Mouse (Mus musculus) stomach, embryonic 16.5 days (tissue): ENCODE data around the gene Agap1. TPM values are rescaled to one million over a fixed set of nuclear protein-coding genes. Genes with fewer than 3 reads are reported as not detected.

Experiments used
- ATAC-seq: fragments of 200-750 bp; cut with Nextera tagmentation; 2 replicates; pipeline ENCODE4 v1.8.0; 2017; ENCODE audit warnings: moderate number of reproducible peaks, moderate TSS enrichment; ENCODE audit not compliant: insufficient read depth, low FRiP score
- H3K27ac ChIP-seq: fragments of 300-500 bp; sonication (generic); 2 replicates; pipeline ENCODE4 v1.5.1; 2014; ENCODE audit warnings: low read length
- H3K27me3 ChIP-seq: fragments of 300-500 bp; sonication (generic); 2 replicates; pipeline ENCODE4 v1.6.1; 2014; ENCODE audit warnings: low read length, control low read depth, mixed read lengths; ENCODE audit not compliant: control insufficient read depth, insufficient read depth
- H3K36me3 ChIP-seq: fragments of 300-500 bp; sonication (generic); 2 replicates; pipeline ENCODE4 v1.6.1; 2014; ENCODE audit warnings: low read length; ENCODE audit not compliant: control insufficient read depth, insufficient read depth
- H3K4me1 ChIP-seq: fragments of 300-500 bp; sonication (generic); 2 replicates; pipeline ENCODE4 v1.6.1; 2014; ENCODE audit warnings: low read length, control low read depth, mixed read lengths; ENCODE audit not compliant: control insufficient read depth, insufficient read depth
- H3K4me2 ChIP-seq: fragments of 300-500 bp; sonication (generic); 2 replicates; pipeline ENCODE4 v1.6.1; 2014; ENCODE audit warnings: low read depth, low read length, mixed read lengths
- H3K4me3 ChIP-seq: fragments of 300-500 bp; sonication (generic); replicated peaks from 2 replicates; pipeline ENCODE4 v1.5.1; 2014; ENCODE audit warnings: mild to moderate bottlenecking, low read length
- H3K9ac ChIP-seq: fragments of 300-500 bp; sonication (generic); 2 replicates; pipeline ENCODE4 v1.6.1; 2014; ENCODE audit warnings: low read length
- H3K9me3 ChIP-seq: fragments of 300-500 bp; sonication (generic); replicated peaks from 2 replicates; pipeline ENCODE4 v1.6.1; 2016; ENCODE audit warnings: low read length, control low read depth; ENCODE audit not compliant: control insufficient read depth
- WGBS: fragments of 180-500 bp; shearing (Covaris S2); extraction: QIAGEN DNeasy Blood & Tissue Kit; methylation state at CpG from one replicate; pipeline ENCODE4 v1.1.7; 2014; 5-methylcytosine and 5-hydroxymethylcytosine counted together
- polyA plus RNA-seq: library from polyadenylated mRNA; unstranded; fragments of >200 nt; fragmentation: Nextera tagmentation; extraction: Ambion mirVana; gene quantifications from 2 replicates; pipeline ENCODE4 v1.2.1, GENCODE M21; 2015

Agap1 gene
- polyA plus RNA-seq, 1 experiment from 2014 or later = 5.8 TPM

DNA sequence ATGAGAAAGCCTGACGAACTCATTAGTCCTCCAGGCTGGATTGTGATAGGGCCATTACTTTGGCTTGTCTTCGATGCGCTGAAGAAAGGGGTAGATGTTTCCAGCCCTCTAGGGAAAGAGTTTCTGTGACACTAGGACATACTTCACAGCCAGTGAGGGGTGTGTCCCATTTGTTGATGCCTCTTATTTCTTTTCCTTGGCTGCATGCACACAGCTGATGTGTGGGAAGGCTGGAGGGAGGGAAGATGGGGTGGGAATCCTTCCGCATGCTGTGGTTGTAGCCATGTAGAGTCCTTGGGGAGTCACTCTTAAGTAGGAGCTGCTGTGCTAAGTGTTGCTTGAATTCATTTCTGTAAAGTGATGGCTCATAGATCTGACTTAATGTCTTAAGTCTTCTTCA, 118.9 kb downstream of the Agap1 start:
- 88% methylated on average over 4 of the region's 4 CpGs for WGBS
- H3K4me2 ChIP-seq = no peak overlapping the region
- H3K9me3 ChIP-seq = no peaks in the 10 kb centered on the region
- ATAC-seq = no peak
- no peak overlapping the region for H3K27ac ChIP-seq
- no peaks in the 10 kb centered on the region for H3K36me3 ChIP-seq
- H3K4me3 ChIP-seq = no peak overlapping the region
- no peaks in the 10 kb centered on the region for H3K27me3 ChIP-seq
- H3K9ac ChIP-seq = no peak overlapping the region
- peaks cover 38% of the 10 kb centered on the region for H3K4me1 ChIP-seq

GRCm38 (mm10) chr1:89574941-89575890, 120.6 kb downstream of the Agap1 start:
- H3K4me3 ChIP-seq = no peak overlapping the region
- ATAC-seq = no peak
- no peaks in the 10 kb centered on the region for H3K36me3 ChIP-seq
- H3K9ac ChIP-seq = no peak overlapping the region
- no peak overlapping the region for H3K4me2 ChIP-seq
- 0 out of 2 replicates have a peak overlapping the region, but pooled peaks have one; percentile 7 for H3K27ac ChIP-seq
- 57% methylated on average over 7 of the region's 7 CpGs for WGBS
- no peaks in the 10 kb centered on the region for H3K27me3 ChIP-seq
- H3K9me3 ChIP-seq = no peaks in the 10 kb centered on the region
- peaks cover 35% of the 10 kb centered on the region for H3K4me1 ChIP-seq

DNA sequence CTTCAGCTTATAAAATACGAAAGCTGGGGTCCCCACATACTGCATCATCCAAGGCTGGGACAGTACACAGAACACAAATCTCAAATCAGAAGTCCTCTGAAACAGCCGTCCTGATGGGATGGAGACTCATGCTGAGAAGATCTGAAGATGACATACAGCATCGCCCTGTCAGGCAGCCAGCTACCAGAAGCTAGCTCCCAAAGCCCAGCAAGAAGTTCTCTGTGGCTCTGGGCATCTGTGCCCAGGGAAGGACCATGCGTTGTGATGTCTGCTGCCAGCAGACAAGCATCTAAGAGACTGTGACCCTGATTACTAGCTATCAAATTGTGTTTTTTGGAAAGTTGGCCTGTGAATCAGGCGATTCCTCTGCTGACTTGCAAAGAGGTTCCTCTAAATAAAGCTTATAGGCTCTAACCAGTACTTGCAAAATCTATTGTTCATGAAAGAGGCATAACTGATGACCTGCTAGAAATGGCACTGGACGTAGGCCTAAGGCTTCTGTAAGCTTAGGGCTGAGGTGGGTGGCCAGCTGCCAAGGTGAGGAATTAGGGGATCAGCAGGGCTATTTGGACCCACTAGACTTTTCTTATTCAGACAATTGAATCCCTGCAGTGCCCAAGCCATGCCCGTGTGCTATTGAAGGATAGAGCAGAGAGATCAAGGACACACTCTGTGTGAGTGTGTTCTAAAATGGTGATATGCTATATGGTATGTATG, 121.7 kb downstream of the Agap1 start:
- Histone ChIP-seq H3K27ac (peak overlapping the region; percentile 88), H3K4me1 (peaks cover 35% of the 10 kb centered on the region), H3K36me3 (no peaks in the 10 kb centered on the region), H3K9me3 (no peaks in the 10 kb centered on the region), H3K27me3 (peaks cover under 1% of the 10 kb centered on the region; the same call in 1 of the 2 replicates), H3K4me3 (0 out of 2 replicates have a peak overlapping the region, but pooled peaks have one; percentile 4), H3K9ac (peak overlapping the region; percentile 47; the same call in 1 of the 2 replicates), H3K4me2 (peak overlapping the region; percentile 32)
- no peak for ATAC-seq
- 62% methylated on average over 7 of the region's 7 CpGs for WGBS

- H3K4me1 ChIP-seq = peaks cover 42% of the 10 kb centered on the region
- H3K27ac ChIP-seq = peak overlapping the region; percentile 88
- H3K27me3 ChIP-seq = peaks cover 3% of the 10 kb centered on the region; the same call in 1 of the 2 replicates
- peak overlapping the region; percentile 47; the same call in 1 of the 2 replicates for H3K9ac ChIP-seq
- no peaks in the 10 kb centered on the region for H3K36me3 ChIP-seq
- peak overlapping the region; percentile 32 for H3K4me2 ChIP-seq
- peak; percentile 69; the same call in 1 of the 2 replicates for ATAC-seq
- 16% methylated on average over 4 of the region's 4 CpGs for WGBS
- H3K4me3 ChIP-seq = peak overlapping the region; percentile 4; the same call in 1 of the 2 replicates
- H3K9me3 ChIP-seq = no peaks in the 10 kb centered on the region
These were observed 122.4 kb downstream of the Agap1 start for GRCm38 (mm10) chr1:89576985-89577384.

DNA sequence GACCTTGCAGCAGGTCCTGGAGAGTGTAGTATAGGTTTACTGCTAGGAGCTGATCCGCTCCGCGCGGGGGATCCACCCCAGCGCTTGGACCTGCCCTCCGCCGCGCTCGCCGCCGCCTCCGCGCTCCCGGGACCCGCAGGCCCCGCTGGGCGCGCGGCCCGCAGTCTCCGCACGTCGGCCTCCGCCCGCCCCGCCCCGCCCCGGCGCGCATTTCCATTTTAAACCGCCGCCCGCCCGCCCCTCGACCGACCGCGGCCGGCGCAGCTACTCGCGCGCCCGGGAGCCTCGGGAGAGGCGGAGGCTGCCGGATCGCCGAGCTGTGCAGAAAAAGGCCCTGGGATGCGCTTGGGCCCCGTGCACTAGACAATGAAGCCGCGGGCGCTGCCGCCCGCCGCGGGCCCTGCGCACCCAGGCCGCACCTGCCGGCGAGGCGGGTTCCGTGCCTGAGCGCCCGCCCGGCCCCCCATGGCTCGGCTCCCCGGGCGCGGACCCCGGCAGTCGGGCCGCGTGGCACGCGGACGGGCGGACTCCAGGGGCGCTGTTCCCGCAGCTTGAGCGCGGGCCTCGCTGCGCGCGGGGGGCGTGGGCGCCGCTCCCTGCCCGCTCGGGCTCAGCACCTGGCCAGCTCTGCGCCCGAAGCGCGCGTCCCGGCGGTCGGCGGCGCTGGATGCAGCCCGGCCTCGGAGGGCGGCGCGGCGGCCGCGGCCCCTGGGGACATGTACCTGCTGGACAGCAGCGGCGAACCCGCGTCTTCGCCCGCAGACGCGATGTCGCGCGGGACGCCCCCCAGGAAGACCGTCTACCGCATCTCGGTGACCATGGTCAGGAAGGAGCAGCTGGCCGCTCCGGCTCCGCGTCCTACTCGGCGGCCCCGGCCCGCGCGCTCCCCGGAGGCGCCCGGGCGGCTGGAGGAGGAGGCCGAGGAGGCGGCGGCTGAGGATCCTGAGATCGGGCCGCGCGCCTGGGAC, 125.7 kb downstream of the Agap1 start:
- Histone ChIP-seq H3K4me2 (peak overlapping the region; percentile 99), H3K4me1 (peaks cover 32% of the 10 kb centered on the region), H3K36me3 (no peaks in the 10 kb centered on the region), H3K27ac (peak overlapping the region; percentile 45), H3K27me3 (peaks cover 3% of the 10 kb centered on the region; the same call in 1 of the 2 replicates), H3K9ac (peak overlapping the region; percentile 74), H3K9me3 (no peaks in the 10 kb centered on the region), H3K4me3 (peak overlapping the region; percentile 64)
- peak; percentile 82 for ATAC-seq
- WGBS = under 1% methylated on average over 124 of the region's 146 CpGs

- no peak overlapping the region for H3K27ac ChIP-seq
- under 1% methylated on average over 93 of the region's 95 CpGs for WGBS
These were observed 126.6 kb downstream of the Agap1 start for GRCm38 (mm10) chr1:89580999-89581765.

DNA sequence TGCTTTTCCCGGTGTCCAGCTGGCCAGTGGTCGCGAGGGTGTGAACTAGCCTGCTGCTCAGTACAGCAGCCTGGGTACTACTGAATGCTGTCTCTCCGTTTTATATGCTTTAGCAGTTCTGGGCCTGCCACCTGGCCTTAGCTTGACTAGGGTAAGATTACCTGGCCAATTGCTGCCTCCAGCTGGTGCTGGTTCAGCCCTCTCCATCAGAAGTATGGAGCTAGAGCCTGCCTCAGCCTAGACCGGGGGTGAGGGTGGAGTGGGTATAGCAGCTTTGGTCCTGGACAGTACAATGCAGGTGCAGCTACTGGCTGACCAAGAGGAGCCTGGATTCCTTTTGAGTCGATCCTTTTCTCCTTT, 127.1 kb downstream of the Agap1 start:
- H3K9ac ChIP-seq = peak overlapping the region; percentile 74; the same call in 1 of the 2 replicates
- H3K9me3 ChIP-seq = no peaks in the 10 kb centered on the region
- no peaks in the 10 kb centered on the region for H3K36me3 ChIP-seq
- peak overlapping the region; percentile 99 for H3K4me2 ChIP-seq
- H3K4me3 ChIP-seq = peak overlapping the region; percentile 64
- 29% methylated on average over 6 of the region's 6 CpGs for WGBS
- no peak overlapping the region for H3K27ac ChIP-seq
- H3K4me1 ChIP-seq = peaks cover 19% of the 10 kb centered on the region
- peaks cover 3% of the 10 kb centered on the region; the same call in 1 of the 2 replicates for H3K27me3 ChIP-seq
- no peak for ATAC-seq

More at GRCm38 (mm10) chr1:89580999-89581765, 126.6 kb downstream of the Agap1 start:
- Histone ChIP-seq H3K4me1 (peaks cover 25% of the 10 kb centered on the region), H3K9ac (peak overlapping the region; percentile 74), H3K27me3 (peaks cover 3% of the 10 kb centered on the region; the same call in 1 of the 2 replicates), H3K4me3 (peak overlapping the region; percentile 64), H3K9me3 (no peaks in the 10 kb centered on the region), H3K36me3 (no peaks in the 10 kb centered on the region), H3K4me2 (peak overlapping the region; percentile 99)
- peak; percentile 60 for ATAC-seq

DNA sequence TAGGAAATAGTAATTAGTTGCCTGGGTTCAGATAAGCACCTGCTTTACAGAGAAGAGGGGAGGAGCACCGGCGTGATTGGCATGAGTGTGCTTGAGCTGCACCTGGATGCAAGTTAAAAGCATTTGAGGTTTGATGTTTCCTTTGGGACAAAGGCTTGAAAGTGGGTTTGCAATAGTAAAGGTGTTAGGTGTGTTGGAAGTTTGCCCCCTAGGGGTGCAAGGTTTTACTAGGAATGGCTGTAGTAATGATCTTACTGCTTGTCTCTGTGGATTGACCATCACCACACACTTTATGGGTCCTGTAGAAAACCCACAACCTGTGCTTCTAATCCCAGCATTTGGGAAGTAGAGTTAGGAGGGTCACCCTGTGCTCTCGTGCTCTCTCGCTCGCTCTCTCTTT, 128.8 kb downstream of the Agap1 start:
- no peak overlapping the region for H3K4me2 ChIP-seq
- no peaks in the 10 kb centered on the region for H3K36me3 ChIP-seq
- WGBS = 72% methylated on average over 5 of the region's 5 CpGs
- H3K4me3 ChIP-seq = no peak overlapping the region
- H3K9me3 ChIP-seq = no peaks in the 10 kb centered on the region
- H3K4me1 ChIP-seq = peaks cover 12% of the 10 kb centered on the region
- H3K9ac ChIP-seq = no peak overlapping the region
- H3K27me3 ChIP-seq = peaks cover 3% of the 10 kb centered on the region; the same call in 1 of the 2 replicates
- no peak for ATAC-seq
- H3K27ac ChIP-seq = no peak overlapping the region
